Mouse (Mus musculus): ENCODE results near the gene Bcl9. TPM values are rescaled to one million over a fixed set of nuclear protein-coding genes. Genes with fewer than 3 reads are reported as not detected.
A peak's percentile ranks its signal among the peaks of the same experiment; 100 is the strongest.

Bcl9 gene
- polyA plus RNA-seq, 1 experiment, result 22.7 TPM

DNA sequence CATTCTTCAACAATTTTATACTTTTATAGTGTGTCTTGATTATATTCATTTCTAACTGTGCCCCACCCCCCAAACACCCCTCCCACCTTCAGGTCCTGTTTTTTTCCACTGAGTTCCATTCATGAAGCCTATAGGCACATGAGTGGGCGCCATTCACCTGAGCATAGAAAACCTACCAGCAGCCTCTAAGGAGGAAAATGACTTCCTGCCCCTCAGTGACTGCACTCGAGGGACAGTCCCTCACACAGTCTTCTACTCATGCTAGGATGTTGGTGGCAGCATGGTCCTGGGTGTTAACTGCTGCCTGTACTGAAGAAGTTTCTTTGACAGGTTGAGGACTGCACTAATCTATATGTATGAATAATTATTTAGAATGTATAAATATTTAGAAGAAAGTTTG, 30.1 kb upstream of the Bcl9 start:
- WGBS, result 96% methylated on average over 2 of the region's 2 CpGs
- TF ChIP-seq POLR2A (IDR thresholded peaks at IDR 0.05; ENCODE audit: borderline replicate concordance, insufficient read depth, low read length) (no peak), CTCF (IDR thresholded peaks at IDR 0.05; ENCODE audit: borderline replicate concordance, insufficient read depth, low read depth, low read length) (no peak)
- H3K4me3 ChIP-seq (replicated peaks; ENCODE audit: insufficient read depth, low read depth, low read length), result no peak overlapping the region
- 0 out of 2 replicates have a peak, but pooled peaks cover 3% of the 10 kb centered on the region for H3K4me1 ChIP-seq (ENCODE audit: control insufficient read depth, insufficient read depth, low read length)
- H3K27ac ChIP-seq (ENCODE audit: insufficient read depth, low read length), result no peak overlapping the region
- H3K27me3 ChIP-seq (ENCODE audit: control insufficient read depth, insufficient read depth, low read length), result no peaks in the 10 kb centered on the region
- no peak for DNase-seq

GRCm38 (mm10) chr3:97327356-97327755, 29.6 kb upstream of the Bcl9 start:
- TF ChIP-seq CTCF (IDR thresholded peaks at IDR 0.05; ENCODE audit: borderline replicate concordance, insufficient read depth, low read depth, low read length), result no peak
- TF ChIP-seq POLR2A (IDR thresholded peaks at IDR 0.05; ENCODE audit: borderline replicate concordance, insufficient read depth, low read length), result no peak
- WGBS, result 98% methylated on average over 1 of the region's 1 CpGs
- DNase-seq, result no peak
- H3K4me3 ChIP-seq (replicated peaks; ENCODE audit: insufficient read depth, low read depth, low read length), result no peak overlapping the region
- H3K27ac ChIP-seq (ENCODE audit: insufficient read depth, low read length), result no peak overlapping the region
- H3K4me1 ChIP-seq (ENCODE audit: control insufficient read depth, insufficient read depth, low read length), result 0 out of 2 replicates have a peak, but pooled peaks cover 3% of the 10 kb centered on the region
- no peaks in the 10 kb centered on the region for H3K27me3 ChIP-seq (ENCODE audit: control insufficient read depth, insufficient read depth, low read length)

- H3K4me1 ChIP-seq (ENCODE audit: control insufficient read depth, insufficient read depth, low read length), result 0 out of 2 replicates have a peak, but pooled peaks cover 3% of the 10 kb centered on the region
- no peak overlapping the region for H3K27ac ChIP-seq (ENCODE audit: insufficient read depth, low read length)
- no peaks in the 10 kb centered on the region for H3K27me3 ChIP-seq (ENCODE audit: control insufficient read depth, insufficient read depth, low read length)
- no peak for TF ChIP-seq POLR2A (IDR thresholded peaks at IDR 0.05; ENCODE audit: borderline replicate concordance, insufficient read depth, low read length)
- TF ChIP-seq CTCF (IDR thresholded peaks at IDR 0.05; ENCODE audit: borderline replicate concordance, insufficient read depth, low read depth, low read length), result no peak
- H3K4me3 ChIP-seq (replicated peaks; ENCODE audit: insufficient read depth, low read depth, low read length), result no peak overlapping the region
- DNase-seq, result no peak
- WGBS, result 68% methylated on average over 15 of the region's 15 CpGs
Measured at GRCm38 (mm10) chr3:97325621-97326345, 28.1 kb upstream of the Bcl9 start.

DNA sequence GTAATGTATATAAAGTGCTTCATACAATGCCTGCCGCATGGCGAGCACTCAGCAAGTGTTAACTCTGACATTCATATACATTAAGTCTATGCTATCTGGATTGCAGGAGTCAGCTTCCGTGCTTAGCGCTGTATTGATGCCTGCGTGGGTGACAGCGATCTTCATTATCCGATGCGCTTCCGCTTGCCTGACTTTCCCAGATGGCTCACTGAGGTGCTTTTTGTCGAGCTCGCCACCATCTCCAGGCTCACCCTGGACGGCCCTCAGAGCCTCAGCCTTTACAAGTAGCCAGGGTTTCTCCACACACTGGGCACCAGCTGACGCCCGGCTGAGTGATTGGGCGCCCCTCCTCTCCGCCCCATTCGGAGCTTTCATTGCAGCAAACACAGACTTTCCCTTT, 26.3 kb upstream of the Bcl9 start:
- no peak for DNase-seq
- WGBS, result 24% methylated on average over 17 of the region's 17 CpGs
- TF ChIP-seq CTCF (IDR thresholded peaks at IDR 0.05; ENCODE audit: borderline replicate concordance, insufficient read depth, low read depth, low read length) (no peak), POLR2A (IDR thresholded peaks at IDR 0.05; ENCODE audit: borderline replicate concordance, insufficient read depth, low read length) (no peak)

GRCm38 (mm10) chr3:97317302-97317701, 19.6 kb upstream of the Bcl9 start:
- TF ChIP-seq POLR2A (IDR thresholded peaks at IDR 0.05; ENCODE audit: borderline replicate concordance, insufficient read depth, low read length), result no peak
- TF ChIP-seq CTCF (IDR thresholded peaks at IDR 0.05; ENCODE audit: borderline replicate concordance, insufficient read depth, low read depth, low read length), result no peak
- DNase-seq, result no peak
- H3K27ac ChIP-seq (ENCODE audit: insufficient read depth, low read length), result no peak overlapping the region
- H3K4me3 ChIP-seq (replicated peaks; ENCODE audit: insufficient read depth, low read depth, low read length), result no peak overlapping the region
- no peaks in the 10 kb centered on the region for H3K4me1 ChIP-seq (ENCODE audit: control insufficient read depth, insufficient read depth, low read length)
- WGBS, result 58% methylated on average over 3 of the region's 3 CpGs
- no peaks in the 10 kb centered on the region for H3K27me3 ChIP-seq (ENCODE audit: control insufficient read depth, insufficient read depth, low read length)

More for the DNA sequence above, 26.3 kb upstream of the Bcl9 start:
- no peak overlapping the region for H3K4me3 ChIP-seq (replicated peaks; ENCODE audit: insufficient read depth, low read depth, low read length)
- no peak overlapping the region for H3K27ac ChIP-seq (ENCODE audit: insufficient read depth, low read length)
- 0 out of 2 replicates have a peak, but pooled peaks cover 3% of the 10 kb centered on the region for H3K4me1 ChIP-seq (ENCODE audit: control insufficient read depth, insufficient read depth, low read length)
- H3K27me3 ChIP-seq (ENCODE audit: control insufficient read depth, insufficient read depth, low read length), result no peaks in the 10 kb centered on the region

DNA sequence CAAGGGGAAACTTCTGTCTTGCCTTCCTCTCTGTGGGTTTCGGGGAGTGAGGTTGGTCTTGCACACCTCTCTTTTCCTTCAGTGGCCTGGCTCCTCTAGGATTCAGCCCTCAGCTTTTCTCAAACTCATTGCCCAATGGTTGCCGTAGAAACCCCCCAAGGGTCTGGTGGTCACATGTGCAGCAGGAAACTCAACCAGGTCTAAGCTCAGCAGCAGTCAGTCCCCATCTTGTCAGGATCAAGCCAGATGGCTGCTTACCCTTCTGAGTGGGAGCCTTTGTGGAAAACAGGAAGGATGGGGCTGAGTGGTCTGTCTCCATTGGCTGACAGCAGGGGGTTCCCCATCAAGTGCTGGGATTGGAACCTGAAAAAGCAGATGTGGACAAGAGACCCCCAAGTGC, 15.7 kb upstream of the Bcl9 start:
- Histone ChIP-seq H3K27ac (ENCODE audit: insufficient read depth, low read length) (no peak overlapping the region), H3K27me3 (ENCODE audit: control insufficient read depth, insufficient read depth, low read length) (no peaks in the 10 kb centered on the region), H3K4me3 (replicated peaks; ENCODE audit: insufficient read depth, low read depth, low read length) (no peak overlapping the region), H3K4me1 (ENCODE audit: control insufficient read depth, insufficient read depth, low read length) (peaks cover 5% of the 10 kb centered on the region; the same call in 1 of the 2 replicates)
- WGBS, result 85% methylated on average over 2 of the region's 2 CpGs
- TF ChIP-seq CTCF (IDR thresholded peaks at IDR 0.05; ENCODE audit: borderline replicate concordance, insufficient read depth, low read depth, low read length), result no peak
- no peak for TF ChIP-seq POLR2A (IDR thresholded peaks at IDR 0.05; ENCODE audit: borderline replicate concordance, insufficient read depth, low read length)
- no peak for DNase-seq

DNA sequence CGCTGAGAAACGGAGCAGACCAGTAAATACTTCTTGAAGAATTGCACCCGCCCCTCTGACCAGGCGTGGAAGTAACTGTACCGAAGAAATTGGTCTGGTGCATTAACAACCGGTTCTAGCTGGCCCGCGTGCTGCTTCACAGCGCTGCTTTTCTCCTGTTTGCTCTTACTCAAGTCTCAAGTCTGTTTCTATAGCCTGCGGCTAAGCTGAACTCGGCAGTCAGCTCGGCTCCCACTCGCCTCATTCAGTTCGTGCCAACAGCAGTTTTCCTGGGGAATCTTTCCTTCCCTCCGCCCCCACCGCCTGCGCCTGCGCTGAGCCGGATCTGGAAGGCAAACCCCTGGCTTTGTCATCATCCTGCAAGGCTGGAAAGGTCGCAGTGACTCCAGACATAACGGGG, 14.3 kb upstream of the Bcl9 start:
- no peak for TF ChIP-seq CTCF (IDR thresholded peaks at IDR 0.05; ENCODE audit: borderline replicate concordance, insufficient read depth, low read depth, low read length)
- TF ChIP-seq POLR2A (IDR thresholded peaks at IDR 0.05; ENCODE audit: borderline replicate concordance, insufficient read depth, low read length), result no peak
- 12% methylated on average over 21 of the region's 21 CpGs for WGBS
- DNase-seq, result peak; percentile 44 to 49
- peak overlapping the region; percentile 51 for H3K4me3 ChIP-seq (replicated peaks; ENCODE audit: insufficient read depth, low read depth, low read length)
- no peaks in the 10 kb centered on the region for H3K27me3 ChIP-seq (ENCODE audit: control insufficient read depth, insufficient read depth, low read length)
- H3K4me1 ChIP-seq (ENCODE audit: control insufficient read depth, insufficient read depth, low read length), result peaks cover 5% of the 10 kb centered on the region; the same call in 1 of the 2 replicates
- H3K27ac ChIP-seq (ENCODE audit: insufficient read depth, low read length), result no peak overlapping the region

Data from cerebellum, adult 2 months (tissue).